Mouse (Mus musculus): Measurements from ENCODE around the gene Wnt9a. TPM values are rescaled to one million over a fixed set of nuclear protein-coding genes. Genes with fewer than 3 reads are reported as not detected.

The Wnt9a gene
- total RNA-seq, 2 experiments from 2014 or later: 3.1 to 3.6 TPM

DNA sequence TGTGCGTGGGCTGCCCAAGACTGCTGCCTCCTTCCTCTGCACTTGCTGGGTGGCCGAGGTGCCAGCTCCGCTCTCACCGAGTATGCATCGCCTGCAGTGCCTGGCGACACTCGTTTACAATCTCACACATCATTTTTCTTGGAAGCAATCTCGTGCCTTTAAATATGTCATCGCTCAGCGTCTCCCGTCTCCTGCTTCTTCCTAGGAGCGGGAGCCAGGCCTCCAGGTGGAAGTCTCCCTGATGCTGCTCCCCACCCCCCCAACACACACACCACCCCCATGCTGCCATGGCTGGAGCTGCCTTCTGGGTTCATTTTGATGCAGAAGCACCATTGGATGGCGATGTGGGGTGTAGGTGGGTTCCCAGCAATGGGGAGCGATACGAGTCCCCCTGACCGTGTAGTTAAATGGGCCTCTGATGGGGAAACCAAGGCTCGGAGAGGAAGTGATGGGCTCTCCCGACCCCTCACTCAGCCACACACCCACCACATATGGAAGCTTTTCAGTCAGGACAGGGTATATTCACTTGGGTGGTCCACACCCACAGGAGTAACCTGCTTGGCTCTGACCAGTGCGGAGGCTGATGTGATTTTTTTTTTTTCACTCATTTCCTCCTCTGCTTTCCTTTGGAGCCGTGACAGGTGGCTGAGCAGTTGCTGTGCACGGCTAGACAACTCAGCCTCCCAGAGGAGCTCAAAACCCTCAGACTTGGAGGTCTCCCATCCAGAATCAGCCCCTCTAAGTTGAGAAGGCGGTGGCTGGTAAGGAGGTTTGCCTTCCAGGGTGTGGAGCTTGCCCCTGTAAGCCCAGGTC lies 1.5 kb upstream of the Wnt9a start:
- DNase-seq: no peak

DNA sequence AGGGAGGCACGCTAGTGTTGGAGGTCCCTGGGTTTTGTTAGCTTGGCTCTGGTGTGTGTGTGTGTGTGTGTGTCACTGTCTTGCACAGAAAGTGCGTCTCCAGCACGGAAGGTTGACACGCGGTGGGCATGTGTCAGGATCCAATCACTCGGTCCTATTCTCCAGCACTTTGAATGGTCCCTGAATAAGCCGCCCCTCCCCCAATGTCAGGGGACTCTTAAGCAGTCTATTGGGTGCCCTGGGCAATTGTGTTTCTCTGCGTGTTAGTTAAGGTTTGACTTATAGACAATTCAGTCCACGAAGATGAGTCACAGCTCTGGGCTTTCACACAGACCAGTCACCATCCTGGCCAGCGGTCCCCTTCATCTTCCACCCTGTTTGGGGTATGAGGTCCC lies 910 bp upstream of the Wnt9a start:
- DNase-seq: no peak

DNA sequence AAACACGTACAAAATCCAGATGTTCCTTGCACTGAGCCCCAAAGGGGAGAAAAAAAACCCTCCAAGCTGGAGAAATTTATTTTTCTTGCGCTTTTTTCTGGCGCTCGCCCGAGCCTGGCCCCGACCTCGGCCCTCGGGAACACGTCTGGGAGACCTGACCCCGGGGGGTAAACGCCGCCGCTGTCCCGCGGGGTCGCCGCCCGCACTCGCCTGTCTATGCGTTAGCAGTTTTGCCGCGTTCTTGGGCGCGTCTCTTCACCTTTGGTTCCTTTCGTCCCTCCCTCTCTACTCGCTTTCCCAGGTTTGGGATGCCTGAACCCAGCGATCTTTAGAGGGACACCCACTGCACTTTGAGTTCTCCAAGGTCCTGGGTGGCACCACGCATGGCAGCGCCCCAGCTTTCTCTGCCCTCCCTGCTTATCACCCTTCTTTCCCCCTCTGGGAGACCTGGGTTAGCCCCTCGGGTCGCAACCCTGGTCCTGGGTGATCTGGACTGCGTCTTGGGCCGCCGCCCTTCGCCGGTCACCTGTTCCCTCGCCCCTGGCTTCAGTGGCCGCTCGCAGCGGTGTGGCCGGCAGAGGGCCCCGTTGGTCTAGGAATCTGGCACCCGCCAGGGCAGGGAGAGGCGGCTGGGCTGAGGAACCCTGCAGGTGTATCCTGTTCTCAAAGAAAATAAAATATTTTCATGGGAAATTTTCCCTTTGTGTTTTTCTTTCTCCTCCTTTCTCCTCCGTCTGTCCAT lies 865 bp downstream of the Wnt9a start:
- DNase-seq: peak; percentile 71 to 78

DNA sequence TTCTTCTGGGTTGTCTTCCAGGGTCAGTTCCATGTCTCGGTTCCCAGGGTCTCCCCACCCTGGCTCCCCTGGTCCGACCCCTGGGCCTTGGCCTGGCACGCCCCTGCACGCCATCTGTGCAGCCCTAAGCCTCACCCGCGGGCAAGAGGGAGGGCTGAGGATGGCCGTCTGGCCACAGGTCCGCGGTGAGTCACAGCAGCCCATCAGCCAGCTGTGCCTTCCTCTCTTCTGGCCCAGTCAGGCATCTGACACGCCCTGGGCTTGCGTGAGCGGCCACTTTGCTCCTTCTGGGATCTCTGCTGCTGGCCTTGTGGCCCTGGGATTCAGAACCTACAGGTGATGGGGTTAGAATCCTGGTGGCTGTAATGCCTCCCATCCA lies 1.4 kb downstream of the Wnt9a start:
- DNase-seq: no peak

DNA sequence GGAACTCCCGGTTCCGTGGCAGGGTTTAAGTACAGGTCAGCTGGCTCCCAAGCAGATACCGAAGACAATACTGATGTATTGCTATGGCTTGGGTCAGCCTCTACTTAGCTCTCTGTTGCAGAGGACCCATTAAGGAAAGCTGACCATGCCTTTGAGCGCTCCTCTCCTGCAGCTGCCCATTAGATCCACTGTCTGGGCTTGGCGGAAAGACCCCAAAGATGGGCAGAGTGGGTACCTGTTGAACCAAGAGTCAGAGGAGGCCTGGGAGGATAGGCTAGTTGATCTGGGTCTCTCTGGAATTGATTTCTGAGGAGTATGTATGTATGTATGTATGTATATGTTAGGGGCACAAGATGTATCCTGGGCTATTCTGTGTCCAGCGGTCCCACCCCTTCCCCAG lies 1.9 kb downstream of the Wnt9a start:
- no peak for DNase-seq

DNA sequence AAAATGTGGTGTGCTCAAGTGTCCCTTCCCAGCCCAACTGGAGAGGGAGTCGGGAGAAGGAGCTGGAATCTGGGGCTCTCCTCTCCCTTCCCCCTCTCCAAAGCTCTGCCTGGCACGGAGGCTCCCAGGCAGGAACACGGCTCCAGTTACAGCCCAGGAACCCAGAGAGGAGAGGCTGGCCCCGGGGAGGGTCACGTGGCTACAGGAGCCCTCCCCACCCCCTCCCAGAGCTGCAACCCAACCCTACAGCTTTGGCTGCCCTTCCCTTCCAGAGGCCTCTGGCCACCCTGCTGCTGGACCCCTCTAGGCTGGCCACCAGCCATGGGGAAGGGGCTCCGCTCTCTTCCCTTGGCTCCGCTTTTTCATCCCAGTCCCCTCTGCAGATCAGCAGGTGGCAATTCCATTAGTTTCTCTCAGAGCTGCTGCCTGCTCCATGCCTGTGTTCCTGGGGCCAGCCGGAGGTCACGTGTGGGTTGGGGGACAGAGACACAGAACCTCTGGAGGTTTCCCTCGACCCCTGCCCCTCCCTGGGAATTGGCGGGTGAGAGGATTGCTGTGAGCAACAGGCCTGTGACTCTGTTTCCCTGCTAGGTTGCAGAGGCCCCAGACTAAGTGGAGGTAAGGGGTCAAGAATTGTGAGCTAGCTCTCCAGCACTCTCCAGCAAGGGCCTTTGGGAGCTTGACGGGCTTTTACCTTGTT lies 2.5 kb downstream of the Wnt9a start:
- no peak for DNase-seq

DNA sequence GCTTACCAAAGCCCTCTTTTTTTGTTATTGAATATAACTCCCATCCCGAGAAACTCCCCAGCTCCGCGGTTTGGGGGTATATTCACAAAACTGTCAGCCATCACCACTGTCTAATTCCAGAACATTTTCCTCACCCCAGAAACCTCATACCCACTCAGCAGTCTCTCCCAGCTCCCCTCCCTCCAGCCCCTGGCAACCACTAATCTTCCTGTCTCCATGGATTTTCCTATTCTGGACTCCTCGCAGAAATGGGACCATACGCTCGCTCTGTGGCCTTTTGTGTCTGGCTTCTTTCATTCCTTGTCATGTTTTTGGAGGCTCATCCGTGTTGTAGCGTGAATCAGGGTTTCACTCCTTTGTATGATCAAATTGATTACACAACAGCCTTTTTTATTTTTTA lies 3.2 kb downstream of the Wnt9a start:
- DNase-seq: no peak

DNA sequence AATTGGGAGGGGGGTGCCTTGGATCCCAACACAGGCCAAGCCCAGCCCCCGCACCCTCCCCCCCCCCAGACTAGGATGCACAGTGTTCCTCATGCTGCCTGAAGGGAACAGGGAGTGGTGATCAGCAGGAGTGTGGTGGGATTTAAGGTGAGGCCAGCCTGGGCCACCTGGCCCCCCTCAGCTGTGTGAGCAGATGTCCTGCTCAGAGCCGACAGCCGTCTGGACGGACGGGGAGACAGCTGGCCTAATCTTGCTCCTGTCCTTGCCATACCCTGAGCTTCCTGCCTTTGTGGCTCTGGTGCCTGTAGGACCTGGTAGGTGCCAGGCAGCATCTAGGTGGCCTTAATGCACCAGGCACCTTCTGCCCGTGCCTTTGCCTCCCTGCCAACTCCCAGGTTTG lies 5.3 kb downstream of the Wnt9a start:
- DNase-seq: no peak

DNA sequence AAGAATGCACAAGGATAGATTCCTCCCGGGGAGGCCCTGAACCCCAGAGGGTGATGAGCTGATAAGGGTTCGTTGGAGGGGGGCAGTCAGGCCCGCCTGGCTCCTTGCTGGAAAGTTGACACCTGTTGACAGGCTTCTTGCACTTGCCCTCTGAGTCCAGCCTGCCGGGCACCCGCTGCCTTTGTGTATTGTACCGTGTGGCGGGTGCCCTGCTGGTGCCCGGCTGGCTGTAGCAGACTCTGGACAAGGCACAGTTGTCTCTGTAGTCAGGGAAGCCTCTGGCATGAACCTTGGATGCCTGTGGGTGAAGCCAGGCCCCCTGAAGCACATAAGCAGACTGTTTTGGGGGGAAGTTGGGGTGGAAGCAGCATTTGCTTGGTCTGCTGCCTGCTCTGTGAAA lies 5.8 kb downstream of the Wnt9a start:
- no peak for DNase-seq

DNA sequence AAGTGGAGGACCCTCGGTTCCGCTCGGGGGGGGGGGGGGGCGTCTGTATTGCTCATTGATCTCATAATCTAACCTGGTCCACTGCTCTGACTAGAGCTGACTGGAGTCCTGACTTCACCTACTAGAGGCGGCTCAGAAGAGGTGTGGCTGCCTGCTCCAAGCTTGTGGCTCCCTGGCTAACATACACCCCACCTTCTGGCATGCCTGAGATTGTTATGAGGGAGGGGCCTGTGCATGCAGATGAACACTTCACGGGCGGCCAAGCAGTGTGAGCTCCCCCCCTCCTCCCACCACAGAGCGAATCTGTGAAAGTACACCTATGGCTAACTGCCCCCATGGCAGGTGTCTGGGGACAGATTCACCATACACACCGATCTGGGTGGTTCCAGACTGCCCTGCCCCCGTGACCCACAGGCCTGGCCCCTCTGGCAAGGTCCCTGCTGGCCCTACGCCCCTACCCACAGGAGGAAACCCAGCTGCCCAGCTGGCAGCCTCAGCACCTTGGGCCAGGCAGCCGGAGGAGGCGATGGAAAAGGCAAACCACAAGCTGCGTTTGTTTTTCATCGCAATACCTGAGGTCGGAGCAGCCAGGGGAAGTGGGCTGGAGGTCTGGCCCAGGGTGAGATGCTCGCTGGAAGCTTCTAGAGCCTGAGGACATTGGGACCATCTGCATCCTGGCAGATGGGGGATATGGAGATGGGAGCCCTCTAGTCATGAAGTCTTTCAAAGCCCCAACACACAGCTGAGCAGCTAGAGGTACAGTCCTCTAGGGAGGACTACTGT lies 6.5 kb downstream of the Wnt9a start:
- no peak for DNase-seq

DNA sequence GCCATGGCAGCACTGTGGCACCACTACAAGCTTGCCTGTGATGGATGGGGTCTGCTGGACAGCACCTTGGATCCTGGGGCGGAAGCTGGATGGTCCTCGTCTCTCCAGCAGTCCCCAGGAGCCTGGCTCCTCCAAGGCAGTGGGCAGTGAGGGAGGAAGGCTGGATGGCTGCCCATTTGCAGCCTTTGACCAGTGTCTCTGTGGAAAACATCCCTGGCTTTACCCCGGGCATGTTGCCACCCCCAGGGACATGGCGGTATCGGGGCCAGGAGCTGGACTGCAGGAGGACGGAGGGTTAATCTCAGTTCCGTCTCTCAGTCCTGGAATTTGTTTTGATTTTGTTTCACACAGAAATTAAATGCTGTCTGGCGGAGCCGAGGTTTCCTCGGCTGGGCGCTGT lies 7.2 kb downstream of the Wnt9a start:
- no peak for DNase-seq

DNA sequence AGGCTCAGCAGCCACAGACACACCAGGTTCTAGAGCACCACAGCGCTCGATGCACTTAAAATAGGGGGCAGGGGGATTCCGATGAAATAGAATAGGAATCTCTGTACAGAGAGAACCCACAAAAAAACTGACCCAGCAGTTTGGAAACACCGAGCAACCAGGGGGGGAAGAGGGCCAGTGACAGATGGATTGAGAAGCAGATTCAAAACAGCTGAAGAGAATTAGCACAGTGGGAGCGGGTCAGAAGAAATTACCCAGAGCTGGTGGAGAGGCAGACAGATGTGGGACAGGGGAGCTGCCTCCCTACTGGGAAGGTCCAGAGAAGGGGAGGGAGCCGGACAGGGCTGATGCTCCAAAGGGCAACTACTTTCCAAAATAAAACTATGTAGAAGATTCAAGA lies 9.8 kb downstream of the Wnt9a start:
- DNase-seq: no peak

DNA sequence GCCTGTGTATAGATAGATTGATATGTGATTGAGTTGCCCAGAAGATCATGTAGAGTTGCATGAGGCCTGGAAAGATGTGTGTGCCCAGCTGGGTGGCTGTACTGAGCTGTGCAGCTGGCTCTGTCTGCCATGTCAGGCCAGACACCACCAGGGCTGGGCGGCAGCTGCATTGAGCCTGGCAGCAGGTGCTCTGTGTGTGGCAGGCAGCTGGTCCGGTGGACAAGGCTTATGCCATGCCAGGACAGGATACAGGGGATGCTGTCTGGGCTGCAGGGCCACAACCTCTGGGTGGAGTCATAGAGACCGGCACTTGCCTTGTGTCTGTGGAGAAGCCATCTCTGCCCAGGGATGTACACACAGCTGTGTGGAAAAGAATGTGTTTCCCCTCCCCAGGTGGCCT lies 16.3 kb downstream of the Wnt9a start:
- DNase-seq: no peak

DNA sequence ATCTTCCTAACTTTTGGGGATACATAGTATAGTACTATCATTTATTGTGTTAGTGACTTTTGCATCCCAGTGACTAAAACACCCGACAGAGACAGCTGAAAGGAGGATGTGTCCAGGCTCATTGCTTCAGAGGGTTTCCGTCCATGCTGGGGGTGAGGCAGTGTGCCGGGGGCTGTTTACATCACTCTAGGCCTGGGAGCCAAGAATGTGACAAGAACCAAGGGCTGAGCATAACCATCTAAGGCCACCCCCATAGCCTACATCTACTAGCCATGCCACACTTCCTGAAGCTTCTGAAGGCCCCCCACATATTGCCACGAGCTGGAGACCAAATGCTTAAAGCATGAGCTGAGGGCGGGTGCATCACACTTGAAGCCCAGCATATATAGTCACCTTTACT lies 18.0 kb downstream of the Wnt9a start:
- DNase-seq: no peak

DNA sequence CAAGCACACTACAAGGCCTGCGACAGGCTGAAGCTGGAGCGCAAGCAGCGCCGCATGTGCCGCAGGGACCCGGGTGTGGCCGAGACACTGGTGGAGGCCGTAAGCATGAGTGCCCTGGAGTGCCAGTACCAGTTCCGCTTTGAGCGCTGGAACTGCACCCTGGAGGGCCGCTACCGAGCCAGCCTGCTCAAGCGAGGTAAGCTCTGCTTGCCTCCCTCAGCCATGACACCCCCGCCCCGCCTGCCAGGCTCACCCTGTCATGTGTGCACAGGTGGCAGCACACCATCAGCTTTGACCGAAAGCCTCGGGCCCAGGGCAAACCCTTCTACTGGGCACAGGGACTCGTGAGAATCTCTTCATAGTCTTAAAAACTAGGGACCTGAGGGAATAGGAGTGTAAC lies 20.9 kb downstream of the Wnt9a start:
- no peak for DNase-seq

DNA sequence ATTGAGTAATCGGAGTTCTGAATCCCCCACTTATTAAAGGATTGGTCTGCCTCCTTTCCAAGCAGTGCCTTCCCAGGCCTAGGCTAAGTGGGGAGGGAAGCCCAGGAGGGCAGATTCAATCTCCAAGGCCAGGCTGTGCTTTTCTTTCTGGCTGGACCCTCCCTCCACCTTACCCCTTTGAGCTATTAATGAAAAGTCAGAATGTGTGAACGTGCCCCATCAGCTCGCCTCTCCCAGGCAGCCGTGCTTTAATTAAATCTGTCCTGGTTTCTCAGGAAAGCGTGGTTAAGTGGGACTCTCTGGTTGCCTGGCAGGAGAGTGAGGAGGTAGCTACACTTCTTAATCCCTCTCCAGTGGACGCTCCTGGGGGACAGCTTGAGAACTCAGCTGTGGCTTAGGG lies 22.9 kb downstream of the Wnt9a start:
- DNase-seq: no peak

DNA sequence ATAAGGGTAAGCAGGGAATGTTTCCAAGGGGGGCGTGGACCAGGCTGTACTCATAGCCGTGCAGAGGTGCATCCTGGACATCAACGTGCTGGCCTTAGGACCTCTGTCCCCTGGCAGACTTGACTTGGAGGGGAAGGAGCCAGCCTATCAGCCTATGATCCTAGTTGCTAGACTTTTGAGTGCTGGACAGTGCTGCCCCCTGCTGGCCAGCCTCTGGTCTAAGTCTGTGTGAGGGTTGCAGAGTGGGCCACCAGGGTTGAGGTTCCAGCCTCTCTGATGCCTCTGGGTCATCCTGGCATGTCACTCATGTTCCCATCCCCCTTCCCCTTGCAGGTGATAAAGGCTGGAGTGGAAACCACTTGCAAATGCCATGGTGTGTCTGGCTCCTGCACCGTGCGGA lies 23.8 kb downstream of the Wnt9a start:
- peak; percentile 56 to 68 for DNase-seq

DNA sequence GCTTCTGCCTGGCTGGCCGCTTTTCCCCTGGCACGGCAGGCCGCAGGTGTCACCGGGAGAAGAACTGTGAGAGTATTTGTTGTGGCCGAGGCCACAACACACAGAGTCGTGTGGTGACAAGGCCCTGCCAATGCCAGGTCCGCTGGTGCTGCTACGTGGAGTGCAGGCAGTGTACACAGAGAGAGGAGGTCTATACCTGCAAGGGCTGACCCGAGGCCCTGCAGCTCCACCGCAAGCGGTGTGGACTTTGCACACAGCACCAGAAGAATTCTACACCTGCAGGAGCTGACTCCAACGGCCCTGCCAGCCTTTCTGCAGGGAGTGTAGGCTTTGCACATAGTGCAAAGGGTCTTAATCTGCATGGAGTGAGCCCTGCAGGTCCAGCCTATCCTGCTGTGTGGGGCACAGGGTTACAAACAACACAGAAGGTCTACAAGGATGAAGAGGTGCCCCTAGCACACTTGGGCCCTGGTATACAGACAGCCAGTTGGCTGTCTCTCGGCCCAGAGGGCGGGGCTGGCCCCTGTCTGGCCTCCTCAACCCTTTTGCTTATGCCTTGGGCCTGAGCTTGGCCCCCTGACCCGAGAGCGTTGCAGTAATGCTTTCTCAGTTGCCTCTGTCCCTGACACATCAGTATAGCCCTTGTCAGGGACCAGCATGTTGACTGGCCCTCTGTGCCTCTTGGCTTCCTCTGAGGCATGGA lies 24.6 kb downstream of the Wnt9a start:
- DNase-seq: no peak

DNA sequence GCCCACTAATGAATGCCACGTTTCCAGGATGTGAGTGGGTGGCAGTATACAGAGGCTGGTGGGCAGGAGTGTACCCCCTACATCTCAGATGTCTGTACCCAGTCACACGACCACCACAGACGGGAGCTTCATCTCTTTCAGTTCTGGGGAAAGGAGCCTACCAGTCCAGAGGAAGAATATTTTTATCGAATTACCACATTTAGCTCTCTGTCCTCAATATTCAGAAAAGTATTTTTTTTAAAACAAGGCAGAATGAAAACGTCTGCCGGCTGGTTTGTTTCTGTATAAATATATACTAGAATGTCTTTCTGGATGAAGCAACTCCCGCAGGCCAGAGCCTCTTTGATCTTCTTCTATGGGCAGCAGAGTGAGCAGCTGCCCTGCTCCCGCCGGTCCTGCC lies 26.2 kb downstream of the Wnt9a start:
- DNase-seq: no peak

DNA sequence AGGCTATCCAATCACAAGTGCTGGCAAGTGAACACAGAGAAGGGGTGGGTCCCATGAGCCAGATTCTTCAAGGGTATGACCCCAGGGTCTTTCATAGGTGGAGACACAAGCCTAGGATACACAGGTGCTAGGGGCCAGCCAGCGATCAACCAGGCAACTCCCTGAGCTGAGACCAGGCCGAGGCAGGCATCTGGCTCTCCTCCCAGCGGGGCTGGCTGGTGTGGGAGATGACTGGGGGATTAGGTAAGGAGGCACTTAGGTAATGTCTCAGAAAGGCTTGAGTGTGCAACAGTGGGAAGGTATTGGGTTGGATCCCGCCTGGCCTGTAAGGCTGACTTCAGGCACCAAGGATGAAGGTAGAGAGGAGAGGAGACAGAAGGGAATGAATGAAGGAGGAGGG lies 28.4 kb downstream of the Wnt9a start:
- no peak for DNase-seq

DNA sequence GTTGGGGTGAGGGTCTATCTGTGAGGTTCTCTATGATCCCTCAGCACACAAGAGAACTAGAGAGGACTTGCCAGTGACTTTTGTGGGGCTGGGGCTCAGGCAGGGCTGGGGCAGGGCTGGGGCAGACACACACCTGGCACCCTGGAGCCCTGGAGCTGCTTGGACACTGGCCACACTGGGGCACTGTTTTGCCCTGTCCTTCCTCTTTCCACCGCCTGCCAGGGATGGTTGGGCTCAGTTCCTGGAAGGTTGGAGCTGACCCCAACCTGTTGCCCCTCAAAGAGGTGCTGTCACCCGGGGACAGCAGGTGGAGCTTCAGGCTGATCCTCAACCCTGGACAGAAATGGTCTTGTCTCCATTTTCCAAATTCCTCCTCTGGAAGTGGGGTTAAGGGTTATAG lies 29.2 kb downstream of the Wnt9a start:
- DNase-seq: no peak

DNA sequence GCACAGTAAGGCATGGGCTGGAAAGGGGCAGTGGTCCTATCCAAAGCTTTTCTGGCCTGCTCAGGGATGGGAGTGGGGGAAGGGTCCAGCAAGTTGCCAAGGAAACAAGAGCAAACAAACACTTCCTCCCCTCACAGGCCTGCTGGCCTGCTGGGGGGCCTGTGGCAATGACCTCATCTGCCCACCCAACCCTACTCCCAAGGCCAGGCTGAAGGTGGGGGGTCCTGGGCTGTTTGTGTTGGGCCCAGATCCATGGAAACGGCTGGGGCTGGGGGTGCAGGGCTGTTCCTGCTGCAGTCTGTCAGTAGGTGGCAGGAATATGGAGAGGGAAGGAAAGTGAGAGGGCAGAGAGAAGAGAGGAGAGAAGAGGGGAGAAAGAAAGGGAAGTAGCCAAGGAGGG lies 29.7 kb downstream of the Wnt9a start:
- DNase-seq: no peak

Measured in layer of hippocampus, postnatal 36 days (tissue).